Mouse (Mus musculus): ENCODE data around the gene Tsen34.

Tsen34 gene

GRCm38 (mm10) chr7:3712264-3712942 lies 19.7 kb downstream of the Tsen34 start:
- in situ Hi-C loops (cut with MboI, MseI) = loop anchor here (25.0 kb wide), 1 partner anchor 425 kb away; the partner anchor contains the start of gene Leng8

- in situ Hi-C loops (cut with MboI, MseI) = loop anchor here (25.0 kb wide), 1 partner anchor 422 kb away; the partner anchor contains the start of gene Leng8
Measured at GRCm38 (mm10) chr7:3715249-3715648, 22.6 kb downstream of the Tsen34 start.

DNA sequence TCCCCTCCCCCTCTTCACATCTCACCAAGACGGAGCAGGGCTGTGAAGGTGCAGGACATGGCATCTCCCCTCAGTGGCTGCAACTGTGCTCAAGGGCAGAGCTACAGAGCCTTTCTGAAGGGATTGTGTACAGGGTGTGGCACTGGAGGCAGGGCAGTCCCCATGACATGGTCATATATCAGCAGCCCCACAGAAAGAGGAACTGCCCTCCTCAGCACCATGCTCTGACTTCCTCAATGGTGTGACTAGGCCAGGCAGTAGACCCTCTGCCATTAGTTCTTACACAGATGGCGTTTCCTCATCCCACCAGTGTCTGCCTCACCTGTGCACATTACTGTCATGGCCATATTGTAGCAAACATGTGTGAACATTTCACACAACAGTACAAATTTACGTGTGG lies 27.6 kb downstream of the Tsen34 start, which contains the start of gene Pirb:
Gene Pirb, minus strand, starts transcription at position 124 of the 400 bp plus-strand sequence.
- in situ Hi-C loops (cut with MboI, MseI) = loop anchor here (25.0 kb wide), 1 partner anchor 417 kb away; the partner anchor contains the start of gene Leng8

GRCm38 (mm10) chr7:3725459-3725858 lies 32.8 kb downstream of the Tsen34 start:
- in situ Hi-C loops (cut with MboI, MseI) = loop anchor here (5.0 to 25.0 kb wide), 2 partner anchors 107 to 238 kb away; no protein-coding TSS in a partner anchor

GRCm38 (mm10) chr7:3732675-3733074 lies 40.0 kb downstream of the Tsen34 start:
- in situ Hi-C loops (cut with MboI, MseI) = loop anchor here (25.0 kb wide), 1 partner anchor 245 kb away; no protein-coding TSS in a partner anchor

Measured in T-helper 2 cell (primary cell).